8 mouse cellular contexts compared by ENCODE assay signal in the genomic region with DNA sequence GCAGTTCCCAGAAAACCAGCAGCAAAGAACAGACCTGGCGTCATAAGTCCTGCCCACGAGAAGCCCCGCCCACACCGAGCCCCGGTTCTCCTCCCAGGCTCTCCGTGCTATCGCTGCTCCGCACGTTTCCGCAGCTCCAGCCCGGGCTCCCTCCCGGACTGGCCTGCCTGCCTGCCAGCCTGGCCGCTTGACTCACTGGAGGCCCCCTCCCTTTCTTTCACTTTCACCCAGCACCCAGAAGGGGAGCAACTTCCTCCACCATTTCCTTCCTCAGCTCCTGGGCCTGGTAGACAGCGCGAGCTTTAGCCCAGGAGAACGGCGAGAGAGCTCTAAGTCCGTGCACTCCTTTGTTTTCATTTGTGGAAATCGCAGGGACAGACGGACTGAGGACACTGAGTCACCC. TPM values are rescaled to one million over a fixed set of nuclear protein-coding genes. Genes with fewer than 3 reads are reported as not detected.
DNase-seq lines count a peak whose midpoint lies in the region; ATAC-seq and TF ChIP-seq lines count a peak whose summit lies in the region.

No protein-coding gene starts in this region.

- H3K27ac ChIP-seq in ES-E14 (ENCODE audit: insufficient read depth, low read depth, low read length, poor library complexity, severe bottlenecking): peak overlapping the region; percentile 65
- H3K27ac ChIP-seq in forebrain, embryonic 15.5 days (replicated peaks): peak overlapping the region; percentile 97
- H3K27ac ChIP-seq in lung, embryonic 16.5 days (ENCODE audit: low read length): peak overlapping the region; percentile 96

- H3K9me3 ChIP-seq in ES-E14 (ENCODE audit: control insufficient read depth, insufficient read depth, low read depth, low read length): no peaks in the 10 kb centered on the region
- H3K9me3 ChIP-seq in forebrain, embryonic 15.5 days: no peaks in the 10 kb centered on the region
- no peaks in the 10 kb centered on the region for H3K9me3 ChIP-seq in lung, embryonic 16.5 days (ENCODE audit: control insufficient read depth, low read length)

- peaks cover 20 to 49% of the 10 kb centered on the region in 2 experiments for H3K4me1 ChIP-seq in ES-E14 (ENCODE audit: control insufficient read depth in 2 of 2, insufficient read depth in 2 of 2, low read length in 2 of 2, poor library complexity in 1 of 2)
- H3K4me1 ChIP-seq in forebrain, embryonic 15.5 days: peaks cover 56% of the 10 kb centered on the region
- H3K4me1 ChIP-seq in lung, embryonic 16.5 days (replicated peaks; ENCODE audit: control insufficient read depth, insufficient read depth, low read length): peaks cover 74% of the 10 kb centered on the region

- in situ Hi-C loops in ES-E14 (cut with MboI; ENCODE audit: low sequenced_read_pairs in 2 of 2, unreplicated experiment in 2 of 2): no loop called here

- peak; percentile 88 for ATAC-seq in forebrain, embryonic 15.5 days (replicated peaks)
- peak; percentile 80 for ATAC-seq in lung, embryonic 16.5 days (ENCODE audit: low read depth)

- peak overlapping the region; percentile 66 to 68 for H3K4me3 ChIP-seq in ES-E14 (ENCODE audit: insufficient read depth in 1 of 2, low read depth in 1 of 2, low read length in 2 of 2, poor library complexity in 1 of 2, severe bottlenecking in 1 of 2)
- H3K4me3 ChIP-seq in forebrain, embryonic 15.5 days: peak overlapping the region; percentile 47
- H3K4me3 ChIP-seq in lung, embryonic 16.5 days (ENCODE audit: low read length): peak overlapping the region; percentile 43

- no peak for DNase-seq in ES-E14 (ENCODE audit: low read depth, low spot score)
- peak; percentile 82 for DNase-seq in cerebellum, adult 11 months
- peak; percentile 87 to 88 for DNase-seq in heart, postnatal 36 days
- peak; percentile 91 for DNase-seq in layer of hippocampus, adult 9-11 months
- DNase-seq in ovary, adult 18-20 months (ENCODE audit: low spot score): peak; percentile 82
- DNase-seq in thymus, postnatal 0 days (ENCODE audit: low spot score): peak; percentile 76

- intact Hi-C loops in heart, postnatal 36 days (cut with DNase I): loop anchor here (1.0 kb wide), 1 partner anchor 17 kb away; no protein-coding TSS in a partner anchor

- no peaks in the 10 kb centered on the region for H3K27me3 ChIP-seq in forebrain, embryonic 15.5 days
- no peaks in the 10 kb centered on the region for H3K27me3 ChIP-seq in lung, embryonic 16.5 days (ENCODE audit: control insufficient read depth, insufficient read depth, low read depth, low read length)

- 0% methylated on average over 20 of the region's 20 CpGs for WGBS in forebrain, embryonic 15.5 days
- WGBS in lung, embryonic 16.5 days: under 1% methylated on average over 20 of the region's 20 CpGs

- peak overlapping the region; percentile 71 for H3K9ac ChIP-seq in ES-E14 (ENCODE audit: insufficient read depth, low read depth, low read length, poor library complexity, severe bottlenecking)
- peak overlapping the region; percentile 74 for H3K9ac ChIP-seq in forebrain, embryonic 15.5 days (replicated peaks)
- peak overlapping the region; percentile 71 for H3K9ac ChIP-seq in lung, embryonic 16.5 days (ENCODE audit: low read length)

- peak overlapping the region; percentile 72 for H3K4me2 ChIP-seq in forebrain, embryonic 15.5 days (replicated peaks)
- peak overlapping the region; percentile 63 for H3K4me2 ChIP-seq in lung, embryonic 16.5 days (ENCODE audit: low read depth, low read length)

- H3K36me3 ChIP-seq in ES-E14 (ENCODE audit: control insufficient read depth, insufficient read depth, low read length, poor library complexity, severe bottlenecking): peaks cover 25% of the 10 kb centered on the region; the same call in 1 of the 2 replicates
- H3K36me3 ChIP-seq in forebrain, embryonic 15.5 days: peaks cover 13% of the 10 kb centered on the region
- H3K36me3 ChIP-seq in lung, embryonic 16.5 days (ENCODE audit: control insufficient read depth, insufficient read depth, low read length): peaks cover 21% of the 10 kb centered on the region

TF ChIP-seq in ES-E14, 5 proteins besides CTCF, POLR2A, EP300 and RAD21:
- TF ChIP-seq HCFC1 (IDR thresholded peaks at IDR 0.05; ENCODE audit: borderline replicate concordance, insufficient read depth, low read length): no peak
- no peak for TF ChIP-seq CHD2 (IDR thresholded peaks at IDR 0.05; ENCODE audit: low read depth, low read length)
- TF ChIP-seq ZNF384 (IDR thresholded peaks at IDR 0.05; ENCODE audit: low read depth, low read length): no peak
- no peak for TF ChIP-seq MAFK (IDR thresholded peaks at IDR 0.05; ENCODE audit: insufficient read depth, low read depth, low read length)
- no peak for TF ChIP-seq ZC3H11A (IDR thresholded peaks at IDR 0.05; ENCODE audit: borderline replicate concordance, low read depth, low read length)
TF ChIP-seq in ES-E14: peak in this region for 0.

RNA-seq across cellular contexts. Expression of gene Pnma1, which starts 27.4 kb away (rescaled TPM):
- total RNA-seq in ES-E14 (2012; rRNA removed): 0.80 and 1.5 TPM in 2 replicates
- polyA plus RNA-seq in forebrain, embryonic 15.5 days (2015; fragmentation: Nextera tagmentation; extraction: Ambion mirVana): 6.0 and 6.5 TPM in 2 replicates
- under 1 TPM; 0.11 to 0.22 TPM for total RNA-seq in heart, postnatal 36 days (2021)
- 2.0 and 2.2 TPM in 2 replicates for polyA plus RNA-seq in lung, embryonic 16.5 days (2015; fragmentation: Nextera tagmentation; extraction: Ambion mirVana)
- polyA plus RNA-seq in thymus, postnatal 0 days (2015; fragmentation: Nextera tagmentation; extraction: Ambion mirVana): 0.18 and 0.22 TPM in 2 replicates

RNA-seq across cellular contexts. Expression of gene Elmsan1, which starts 43.0 kb away (rescaled TPM):
- 9.6 and 19.3 TPM in 2 replicates for total RNA-seq in ES-E14 (2012; rRNA removed)
- polyA plus RNA-seq in forebrain, embryonic 15.5 days (2015; fragmentation: Nextera tagmentation; extraction: Ambion mirVana): 4.3 and 5.0 TPM in 2 replicates
- 10 to 100 TPM; 15.6 to 15.9 TPM for total RNA-seq in heart, postnatal 36 days (2021)
- 11.1 and 12.1 TPM in 2 replicates for polyA plus RNA-seq in lung, embryonic 16.5 days (2015; fragmentation: Nextera tagmentation; extraction: Ambion mirVana)
- 5.1 and 6.3 TPM in 2 replicates for polyA plus RNA-seq in thymus, postnatal 0 days (2015; fragmentation: Nextera tagmentation; extraction: Ambion mirVana)
